Mouse (Mus musculus) lung, postnatal 4 days (tissue): ENCODE data around the gene Tnfrsf21.

Source experiments
- DNase-seq, 2 experiments: peaks; one replicate each; pipeline ENCODE4 v3.0.0; 2021

Tnfrsf21 gene

GRCm38 (mm10) chr17:43016371-43017331, at the start of gene Tnfrsf21:
Gene Tnfrsf21 (plus strand): TSS chr17:43016555.
- peak; percentile 92 to 93 for DNase-seq

GRCm38 (mm10) chr17:42968174-42968573, 48.2 kb upstream of the Tnfrsf21 start:
- DNase-seq, result no peak

GRCm38 (mm10) chr17:42975312-42975996, 40.9 kb upstream of the Tnfrsf21 start:
- DNase-seq, result peak; percentile 39 to 51

- DNase-seq, result no peak
Observed at GRCm38 (mm10) chr17:42977766-42978165, 38.6 kb upstream of the Tnfrsf21 start.

GRCm38 (mm10) chr17:42978345-42978744, 38.0 kb upstream of the Tnfrsf21 start:
- no peak for DNase-seq

- peak in 1 of 2 experiments; percentile 31 for DNase-seq
Observed at GRCm38 (mm10) chr17:42981806-42982205, 34.5 kb upstream of the Tnfrsf21 start.

GRCm38 (mm10) chr17:42982568-42982967, 33.8 kb upstream of the Tnfrsf21 start:
- no peak for DNase-seq

GRCm38 (mm10) chr17:42985837-42986589, 30.3 kb upstream of the Tnfrsf21 start:
- peak in 1 of 2 experiments; percentile 38 for DNase-seq

GRCm38 (mm10) chr17:42987692-42988091, 28.7 kb upstream of the Tnfrsf21 start:
- no peak for DNase-seq

- DNase-seq, result no peak
Observed at GRCm38 (mm10) chr17:42989981-42990380, 26.4 kb upstream of the Tnfrsf21 start.

- DNase-seq, result no peak
Observed at GRCm38 (mm10) chr17:42991112-42991511, 25.2 kb upstream of the Tnfrsf21 start.

- DNase-seq, result no peak
Observed at GRCm38 (mm10) chr17:42999446-42999977, 16.8 kb upstream of the Tnfrsf21 start.

- no peak for DNase-seq
Observed at GRCm38 (mm10) chr17:43000598-43000997, 15.8 kb upstream of the Tnfrsf21 start.

GRCm38 (mm10) chr17:43012718-43013117, 3.6 kb upstream of the Tnfrsf21 start:
- peak; percentile 49 to 65 for DNase-seq

- peak; percentile 63 to 69 for DNase-seq
Observed at GRCm38 (mm10) chr17:43017341-43018052, 1.1 kb downstream of the Tnfrsf21 start.

GRCm38 (mm10) chr17:43018071-43018470, 1.7 kb downstream of the Tnfrsf21 start:
- DNase-seq, result no peak

GRCm38 (mm10) chr17:43019660-43020059, 3.3 kb downstream of the Tnfrsf21 start:
- no peak for DNase-seq

- DNase-seq, result no peak
Observed at GRCm38 (mm10) chr17:43021017-43021416, 4.7 kb downstream of the Tnfrsf21 start.

- no peak for DNase-seq
Observed at GRCm38 (mm10) chr17:43022056-43022455, 5.7 kb downstream of the Tnfrsf21 start.

- DNase-seq, result no peak
Observed at GRCm38 (mm10) chr17:43023637-43024217, 7.4 kb downstream of the Tnfrsf21 start.

GRCm38 (mm10) chr17:43024531-43024930, 8.2 kb downstream of the Tnfrsf21 start:
- no peak for DNase-seq

GRCm38 (mm10) chr17:43025048-43025447, 8.7 kb downstream of the Tnfrsf21 start:
- no peak for DNase-seq
